Mouse (Mus musculus) lung, postnatal 0 days (tissue): Measurements from ENCODE around the gene Cabp7. TPM values are rescaled to one million over a fixed set of nuclear protein-coding genes. Genes with fewer than 3 reads are reported as not detected.
A peak's percentile ranks its signal among the peaks of the same experiment; 100 is the strongest.

Experiments
- ATAC-seq: fragments of 200-750 bp; cut with Nextera tagmentation; 2 replicates; pipeline ENCODE4 v1.8.0; 2017; ENCODE audit warnings: moderate library complexity
- DNase-seq: peaks from one replicate; pipeline ENCODE4 v3.0.0-alpha.2; 2016; ENCODE audit warnings: low spot score
- H3K27ac ChIP-seq: fragments of 300-500 bp; sonication (generic); 2 replicates; pipeline ENCODE4 v1.5.1; 2014; ENCODE audit warnings: antibody characterized with exemption, mild to moderate bottlenecking, low read length, mixed read lengths
- H3K27me3 ChIP-seq: fragments of 300-500 bp; sonication (generic); replicated peaks from 2 replicates; pipeline ENCODE4 v1.6.1; 2014; ENCODE audit warnings: low read length, mixed read lengths; ENCODE audit not compliant: insufficient read depth
- H3K36me3 ChIP-seq: fragments of 300-500 bp; sonication (generic); 2 replicates; pipeline ENCODE4 v1.6.1; 2014; ENCODE audit warnings: low read length, mixed read lengths; ENCODE audit not compliant: insufficient read depth
- H3K4me1 ChIP-seq: fragments of 300-500 bp; sonication (generic); 2 replicates; pipeline ENCODE4 v1.6.1; 2014; ENCODE audit warnings: antibody characterized with exemption, low read depth, low read length, mixed read lengths; ENCODE audit not compliant: insufficient read depth
- H3K4me2 ChIP-seq: fragments of 300-500 bp; sonication (generic); replicated peaks from 2 replicates; pipeline ENCODE4 v1.6.1; 2014; ENCODE audit warnings: low read depth, mild to moderate bottlenecking, low read length, moderate library complexity, mixed read lengths
- H3K4me3 ChIP-seq: fragments of 300-500 bp; sonication (generic); 2 replicates; pipeline ENCODE4 v1.5.1; 2014; ENCODE audit warnings: low read depth, low read length
- H3K9ac ChIP-seq: fragments of 300-500 bp; sonication (generic); replicated peaks from 2 replicates; pipeline ENCODE4 v1.6.1; 2014; ENCODE audit warnings: low read depth, mild to moderate bottlenecking
- H3K9me3 ChIP-seq: fragments of 300-500 bp; sonication (generic); 2 replicates; pipeline ENCODE4 v1.6.1; 2016; ENCODE audit warnings: low read length, mixed read lengths
- CTCF ChIP-seq: IDR thresholded peaks from 2 replicates; pipeline ENCODE4 v1.5.1; 2016; ENCODE audit warnings: antibody characterized with exemption, mild to moderate bottlenecking
- EP300 ChIP-seq: IDR thresholded peaks from 2 replicates; pipeline ENCODE4 v1.6.1; 2016; ENCODE audit warnings: antibody characterized with exemption, mild to moderate bottlenecking, control low read depth
- WGBS: fragments of 180-500 bp; shearing (Covaris S2); extraction: QIAGEN DNeasy Blood & Tissue Kit; methylation state at CpG from one replicate; pipeline ENCODE4 v1.1.7; 2014; 5-methylcytosine and 5-hydroxymethylcytosine counted together
- polyA plus RNA-seq: library from polyadenylated mRNA; unstranded; fragments of >200 nt; fragmentation: Nextera tagmentation; extraction: Ambion mirVana; gene quantifications from 2 replicates; pipeline ENCODE4 v1.2.1, GENCODE M21; 2015

Gene Cabp7
- polyA plus RNA-seq, 1 experiment from 2014 or later = 0.14 TPM

DNA sequence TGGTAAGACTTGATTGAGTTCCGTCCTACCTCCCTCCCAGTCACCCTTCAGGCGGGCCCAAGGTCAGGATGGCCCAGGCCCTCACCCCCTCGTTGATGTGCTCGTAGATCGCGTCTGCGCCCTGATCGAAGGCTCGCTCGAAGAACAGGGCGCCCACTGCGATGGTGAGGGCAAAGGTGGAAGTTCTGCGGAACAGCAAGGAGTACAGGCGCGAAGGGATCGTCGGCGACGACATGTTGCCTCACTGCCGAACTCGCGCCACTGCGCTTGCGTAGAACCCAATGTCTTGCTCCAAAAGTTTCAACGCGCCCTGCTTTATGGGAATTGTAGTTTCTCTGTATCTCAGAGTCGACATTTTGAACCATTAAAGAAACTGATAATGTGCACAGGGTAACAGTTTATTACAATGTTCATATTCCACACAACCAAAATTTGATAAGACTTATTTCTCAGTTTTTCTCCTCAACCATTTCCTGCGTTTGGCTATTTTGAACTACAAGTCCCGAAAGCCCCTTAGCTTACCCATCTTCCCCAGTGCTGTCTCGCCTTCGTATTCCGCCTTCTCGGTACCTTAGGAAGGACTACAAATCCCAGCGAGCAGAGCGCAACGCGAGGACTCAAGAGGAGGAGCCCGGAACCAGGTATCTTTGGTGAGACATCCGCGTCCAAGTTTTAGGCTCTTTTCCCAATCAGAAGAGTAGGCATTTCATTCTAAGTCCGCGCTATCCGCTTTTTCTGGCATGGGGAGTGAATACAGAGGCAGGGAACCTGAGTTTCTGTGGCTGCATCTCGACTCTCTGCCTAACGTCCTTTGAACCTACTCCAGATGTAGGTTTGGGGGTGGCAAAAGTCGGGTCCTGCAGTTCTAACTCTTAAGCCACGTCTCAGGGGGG lies 42.3 kb downstream of the Cabp7 start, which contains the start of the genes Uqcr10 and Zmat5:
Uqcr10 (minus strand) TSS at position 271 of the 893 bp plus-strand sequence.
Zmat5 (plus strand) TSS at position 607 of the 893 bp plus-strand sequence.
- under 1% methylated on average over 47 of the region's 47 CpGs for WGBS
- peak within 1 kb of the TSS; percentile 72 for H3K4me2 ChIP-seq
- no peaks in the 10 kb centered on the region for H3K9me3 ChIP-seq
- H3K27ac ChIP-seq = peak within 1 kb of the TSS; percentile 34
- ATAC-seq (peak; percentile 98), DNase-seq (peak; percentile 98)
- H3K27me3 ChIP-seq = no peaks in the 10 kb centered on the region
- H3K4me1 ChIP-seq = peaks cover 5% of the 10 kb centered on the region; the same call in 1 of the 2 replicates
- TF ChIP-seq EP300 (no peak), CTCF (no peak)
- peak within 1 kb of the TSS; percentile 79 for H3K9ac ChIP-seq
- peak within 1 kb of the TSS; percentile 67 for H3K4me3 ChIP-seq
- no peaks in the 10 kb centered on the region for H3K36me3 ChIP-seq

DNA sequence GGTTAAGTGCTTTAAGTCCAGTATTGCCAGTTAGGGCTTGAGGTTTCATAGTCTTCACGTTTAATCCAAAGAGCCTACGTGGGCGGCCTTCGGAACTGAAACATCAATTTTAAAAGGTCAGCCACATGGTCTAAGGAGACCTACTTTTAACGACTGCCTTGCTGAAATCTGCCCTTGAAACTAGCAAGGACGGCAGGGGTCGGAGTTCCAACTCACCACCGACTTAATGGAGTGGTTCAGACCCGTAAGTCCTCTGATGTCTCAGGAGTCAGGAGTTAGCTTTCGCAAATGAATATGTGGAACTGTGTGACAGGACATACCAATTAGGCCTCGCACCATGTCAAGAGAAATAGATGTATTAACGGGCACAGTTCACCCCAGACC lies 42.9 kb downstream of the Cabp7 start:
- TF ChIP-seq EP300 = no peak
- no peak for TF ChIP-seq CTCF
- ATAC-seq (no peak), DNase-seq (no peak)
- no peaks in the 10 kb centered on the region for H3K9me3 ChIP-seq
- peak overlapping the region; percentile 79 for H3K9ac ChIP-seq
- no peaks in the 10 kb centered on the region for H3K27me3 ChIP-seq
- peaks cover 5% of the 10 kb centered on the region; the same call in 1 of the 2 replicates for H3K4me1 ChIP-seq
- peak overlapping the region; percentile 67 for H3K4me3 ChIP-seq
- peak overlapping the region; percentile 72 for H3K4me2 ChIP-seq
- 3% methylated on average over 12 of the region's 12 CpGs for WGBS
- peak overlapping the region; percentile 34 for H3K27ac ChIP-seq
- no peaks in the 10 kb centered on the region for H3K36me3 ChIP-seq

DNA sequence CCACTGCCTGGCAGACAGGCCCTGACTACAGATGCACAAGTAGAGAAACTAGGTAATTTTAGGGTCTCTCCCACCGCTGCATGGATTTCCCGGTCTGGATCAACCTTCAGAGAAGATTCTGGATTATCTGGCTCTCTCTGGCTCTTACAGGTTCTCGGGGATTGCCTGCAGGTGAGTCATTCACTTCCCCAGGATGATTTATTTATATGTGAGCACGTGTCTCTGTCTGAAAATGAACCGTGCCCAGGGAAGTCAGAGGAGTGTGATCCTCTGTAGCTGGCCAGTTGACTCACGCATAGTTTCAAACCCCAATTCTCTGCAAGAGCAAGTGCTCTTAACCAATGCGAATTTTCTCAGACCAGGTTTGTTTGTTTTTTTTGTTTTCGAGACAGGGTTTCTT lies 45.9 kb downstream of the Cabp7 start:
- ATAC-seq = no peak
- no peaks in the 10 kb centered on the region for H3K9me3 ChIP-seq
- no peaks in the 10 kb centered on the region for H3K27me3 ChIP-seq
- no peak overlapping the region for H3K27ac ChIP-seq
- no peak overlapping the region for H3K4me3 ChIP-seq
- no peaks in the 10 kb centered on the region for H3K36me3 ChIP-seq
- no peak for DNase-seq
- 69% methylated on average over 8 of the region's 8 CpGs for WGBS
- TF ChIP-seq CTCF (no peak), EP300 (no peak)
- H3K4me1 ChIP-seq = peaks cover 5% of the 10 kb centered on the region; the same call in 1 of the 2 replicates
- H3K4me2 ChIP-seq = no peak overlapping the region
- H3K9ac ChIP-seq = no peak overlapping the region

DNA sequence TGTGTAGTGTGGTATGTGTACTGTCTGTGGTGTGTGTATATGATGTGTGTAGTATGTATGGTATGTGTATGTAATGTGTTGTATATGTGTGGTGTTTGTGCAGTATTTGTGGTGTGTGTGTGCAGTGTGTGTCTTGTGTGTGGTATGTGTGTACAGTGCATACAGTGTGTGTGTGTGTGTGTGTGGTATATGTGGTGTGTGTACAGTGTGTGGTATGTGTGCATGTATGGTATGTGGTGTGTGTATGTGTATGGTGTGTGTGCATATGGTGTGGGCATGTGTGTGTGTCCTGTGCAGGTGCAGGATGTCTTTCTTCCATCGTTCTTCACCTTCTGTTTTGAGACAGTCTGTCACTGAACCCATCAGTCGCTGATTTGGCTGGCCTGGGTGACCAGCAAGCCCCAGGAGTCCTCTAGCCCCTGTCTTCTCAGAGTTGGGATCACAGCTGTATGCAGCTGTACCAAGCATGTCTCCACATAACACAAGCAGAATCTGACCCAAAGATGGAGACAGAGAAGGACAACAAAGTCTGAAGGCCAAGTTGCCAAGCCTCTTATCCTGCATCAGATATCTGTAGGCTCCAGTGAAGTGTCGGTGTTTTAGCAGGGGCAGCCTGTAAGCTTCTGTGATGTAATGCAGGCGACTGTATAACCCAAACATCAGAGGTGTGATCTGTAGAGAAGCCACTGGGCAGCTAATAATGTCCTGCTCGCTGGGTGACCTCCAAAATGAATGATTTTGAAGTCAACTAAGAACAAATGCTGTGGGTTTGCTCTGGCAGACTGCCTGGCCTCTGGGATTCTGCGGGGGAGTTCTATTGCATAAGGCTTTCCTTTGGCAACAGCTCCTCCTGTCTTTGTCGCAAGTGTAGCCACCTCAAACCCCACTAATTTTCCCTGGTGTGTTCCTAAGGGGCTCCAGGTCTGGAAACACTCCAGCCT lies 49.3 kb downstream of the Cabp7 start:
- Histone ChIP-seq H3K9me3 (no peaks in the 10 kb centered on the region), H3K4me3 (no peak overlapping the region), H3K4me2 (no peak overlapping the region), H3K36me3 (no peaks in the 10 kb centered on the region), H3K9ac (no peak overlapping the region), H3K4me1 (no peaks in the 10 kb centered on the region), H3K27ac (no peak overlapping the region), H3K27me3 (no peaks in the 10 kb centered on the region)
- peak; percentile 92 for ATAC-seq
- peak; percentile 93 for DNase-seq
- 25% methylated on average over 7 of the region's 7 CpGs for WGBS
- TF ChIP-seq EP300 = no peak
- TF ChIP-seq CTCF = peak; percentile 67

DNA sequence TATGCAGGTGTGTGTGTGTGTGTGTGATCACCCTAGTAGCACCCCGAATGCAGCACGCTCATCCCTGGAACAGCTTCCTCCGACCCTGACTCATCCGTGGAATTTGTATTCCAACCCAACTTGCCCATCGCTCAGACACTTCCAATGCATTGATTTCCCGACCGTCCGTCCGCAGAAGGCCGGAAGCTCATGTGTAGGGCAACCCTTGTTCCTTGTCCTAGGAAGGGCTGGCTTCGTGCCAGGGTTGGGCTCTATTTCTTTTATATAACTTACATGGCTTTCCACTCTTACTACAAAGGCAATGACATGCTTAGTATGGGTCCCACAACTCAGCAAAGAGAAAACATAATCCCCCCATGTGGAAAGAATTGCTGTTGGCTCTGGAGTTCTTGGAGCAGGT lies 54.4 kb downstream of the Cabp7 start:
- H3K9ac ChIP-seq = no peak overlapping the region
- H3K4me3 ChIP-seq = no peak overlapping the region
- H3K9me3 ChIP-seq = no peaks in the 10 kb centered on the region
- no peaks in the 10 kb centered on the region for H3K36me3 ChIP-seq
- no peaks in the 10 kb centered on the region for H3K27me3 ChIP-seq
- no peak for ATAC-seq
- H3K4me2 ChIP-seq = no peak overlapping the region
- H3K27ac ChIP-seq = no peak overlapping the region
- DNase-seq = no peak
- peaks cover 6% of the 10 kb centered on the region; the same call in 1 of the 2 replicates for H3K4me1 ChIP-seq
- 86% methylated on average over 11 of the region's 11 CpGs for WGBS
- TF ChIP-seq EP300 (no peak), CTCF (no peak)

DNA sequence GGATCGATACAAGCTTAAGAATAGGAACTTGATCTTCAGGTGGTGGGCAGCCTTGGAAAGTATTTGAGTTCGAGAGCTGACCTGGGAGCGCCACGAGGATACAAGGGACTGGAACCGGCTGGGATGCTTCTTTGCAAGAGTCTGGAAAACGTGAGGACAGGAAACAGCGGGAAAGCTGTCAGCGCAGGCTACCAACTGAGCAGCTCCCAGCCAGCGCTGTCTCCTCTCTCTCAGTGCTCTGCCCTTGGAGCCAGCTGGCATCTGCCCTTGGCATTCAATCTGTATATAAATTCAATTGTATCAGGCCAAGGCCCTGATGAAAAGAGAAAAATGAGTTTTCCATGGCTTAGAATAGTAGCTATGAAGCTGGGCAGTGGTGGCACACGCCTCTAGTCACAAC lies 55.4 kb downstream of the Cabp7 start:
- WGBS = 52% methylated on average over 10 of the region's 10 CpGs
- Histone ChIP-seq H3K27me3 (no peaks in the 10 kb centered on the region), H3K4me1 (peaks cover 6% of the 10 kb centered on the region; the same call in 1 of the 2 replicates), H3K4me2 (no peak overlapping the region), H3K9ac (no peak overlapping the region), H3K27ac (no peak overlapping the region), H3K36me3 (no peaks in the 10 kb centered on the region), H3K4me3 (no peak overlapping the region), H3K9me3 (no peaks in the 10 kb centered on the region)
- no peak for TF ChIP-seq CTCF
- TF ChIP-seq EP300 = no peak
- ATAC-seq (no peak), DNase-seq (no peak)
